Mouse (Mus musculus) embryonic facial prominence, embryonic 12.5 days (tissue): ENCODE results near the gene Ncor1. TPM values are rescaled to one million over a fixed set of nuclear protein-coding genes. Genes with fewer than 3 reads are reported as not detected.
A peak's percentile ranks its signal among the peaks of the same experiment; 100 is the strongest.

Experiments used
- ATAC-seq: fragments of 200-750 bp; cut with Nextera tagmentation; 2 replicates; pipeline ENCODE4 v1.8.0; 2017; ENCODE audit not compliant: insufficient number of reproducible peaks, insufficient read depth, low FRiP score, low TSS enrichment
- H3K27ac ChIP-seq: fragments of 300-500 bp; sonication (generic); 2 replicates; pipeline ENCODE4 v1.5.1; 2016; ENCODE audit warnings: mild to moderate bottlenecking
- H3K27me3 ChIP-seq: fragments of 300-500 bp; sonication (generic); 2 replicates; pipeline ENCODE4 v1.6.1; 2016; ENCODE audit warnings: mild to moderate bottlenecking, moderate library complexity
- H3K36me3 ChIP-seq: fragments of 300-500 bp; sonication (generic); 2 replicates; pipeline ENCODE4 v1.6.1; 2016; ENCODE audit warnings: mild to moderate bottlenecking
- H3K4me1 ChIP-seq: fragments of 300-500 bp; sonication (generic); 2 replicates; pipeline ENCODE4 v1.6.1; 2016
- H3K4me2 ChIP-seq: fragments of 300-500 bp; sonication (generic); replicated peaks from 2 replicates; pipeline ENCODE4 v1.6.1; 2016; ENCODE audit warnings: mild to moderate bottlenecking, moderate library complexity
- H3K4me3 ChIP-seq: fragments of 300-500 bp; sonication (generic); 2 replicates; pipeline ENCODE4 v1.5.1; 2016; ENCODE audit warnings: mild to moderate bottlenecking
- H3K9ac ChIP-seq: fragments of 300-500 bp; sonication (generic); 2 replicates; pipeline ENCODE4 v1.6.1; 2016; ENCODE audit warnings: mild to moderate bottlenecking, moderate library complexity
- H3K9me3 ChIP-seq: fragments of 300-500 bp; sonication (generic); 2 replicates; pipeline ENCODE4 v1.6.1; 2016; ENCODE audit warnings: mild to moderate bottlenecking, moderate library complexity
- WGBS: fragments of 180-500 bp; shearing (Covaris S2); methylation state at CpG from one replicate; pipeline ENCODE4 v1.1.7; 2016; 5-methylcytosine and 5-hydroxymethylcytosine counted together
- polyA plus RNA-seq: library from polyadenylated mRNA; unstranded; fragments of >200 nt; fragmentation: Nextera tagmentation; extraction: Ambion mirVana; gene quantifications from 2 replicates; pipeline ENCODE4 v1.2.1, GENCODE M21; 2016

Ncor1 gene
- 187 and 199 TPM in 2 replicates for polyA plus RNA-seq

DNA sequence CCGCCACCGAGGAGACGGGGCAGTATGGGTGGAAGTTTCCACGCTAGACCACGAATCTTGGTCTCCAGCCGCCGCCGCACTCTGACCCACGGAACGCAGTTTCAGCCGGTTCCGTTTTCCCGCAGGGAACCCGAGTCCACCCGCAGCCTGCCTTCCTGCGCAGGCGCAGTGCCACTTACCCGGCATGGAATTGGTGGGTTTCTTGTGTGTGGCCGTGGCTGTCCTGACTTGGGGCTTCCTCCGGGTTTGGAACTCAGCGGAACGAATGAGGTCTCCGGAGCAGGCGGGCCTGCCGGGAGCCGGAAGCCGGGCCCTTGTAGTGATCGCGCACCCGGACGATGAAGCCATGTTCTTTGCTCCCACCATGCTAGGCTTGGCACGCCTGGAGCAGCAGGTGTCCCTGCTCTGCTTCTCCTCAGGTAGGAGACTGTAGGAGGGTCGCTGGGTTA lies at the start of gene Ncor1, which contains the start of gene Pigl:
Gene Ncor1, minus strand, starts transcription at position 266 of the 449 bp plus-strand sequence.
Gene Pigl, plus strand, starts transcription at position 185 of the 449 bp plus-strand sequence.
- Histone ChIP-seq H3K9me3 (no peaks in the 10 kb centered on the region), H3K4me3 (peak within 1 kb of the TSS; percentile 91), H3K4me1 (peaks cover 11% of the 10 kb centered on the region; the same call in 1 of the 2 replicates), H3K27me3 (no peaks in the 10 kb centered on the region), H3K36me3 (no peaks in the 10 kb centered on the region), H3K9ac (peak within 1 kb of the TSS; percentile 99), H3K4me2 (peak within 1 kb of the TSS; percentile 81), H3K27ac (peak within 1 kb of the TSS; percentile 98)
- WGBS, result under 1% methylated on average over 33 of the region's 33 CpGs
- ATAC-seq, result peak; percentile 49; the same call in 1 of the 2 replicates

DNA sequence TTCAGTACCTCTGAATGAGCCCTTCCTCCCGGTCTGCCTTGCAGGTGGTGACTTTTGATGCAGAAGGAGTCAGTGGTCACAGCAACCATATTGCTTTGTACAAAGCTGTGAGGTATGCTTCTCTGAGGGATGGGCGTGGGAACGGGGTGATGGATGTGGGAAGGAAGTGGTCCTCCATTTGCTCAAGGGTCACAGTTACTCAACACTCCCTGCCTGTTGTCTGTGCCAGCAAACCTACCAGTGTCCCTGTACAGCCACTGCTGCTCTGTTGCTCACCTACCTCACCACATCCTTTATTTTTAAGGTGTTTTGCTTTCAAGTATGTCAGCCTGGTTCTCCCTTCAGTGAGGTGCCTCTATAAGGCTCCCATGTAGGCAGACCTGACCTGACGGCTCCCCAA lies 49.3 kb upstream of the Ncor1 start:
- ATAC-seq, result no peak
- Histone ChIP-seq H3K4me2 (no peak overlapping the region), H3K9me3 (no peaks in the 10 kb centered on the region), H3K9ac (no peak overlapping the region), H3K4me1 (no peaks in the 10 kb centered on the region), H3K27me3 (no peaks in the 10 kb centered on the region), H3K36me3 (no peaks in the 10 kb centered on the region), H3K4me3 (no peak overlapping the region), H3K27ac (no peak overlapping the region)
- 85% methylated on average over 4 of the region's 4 CpGs for WGBS

DNA sequence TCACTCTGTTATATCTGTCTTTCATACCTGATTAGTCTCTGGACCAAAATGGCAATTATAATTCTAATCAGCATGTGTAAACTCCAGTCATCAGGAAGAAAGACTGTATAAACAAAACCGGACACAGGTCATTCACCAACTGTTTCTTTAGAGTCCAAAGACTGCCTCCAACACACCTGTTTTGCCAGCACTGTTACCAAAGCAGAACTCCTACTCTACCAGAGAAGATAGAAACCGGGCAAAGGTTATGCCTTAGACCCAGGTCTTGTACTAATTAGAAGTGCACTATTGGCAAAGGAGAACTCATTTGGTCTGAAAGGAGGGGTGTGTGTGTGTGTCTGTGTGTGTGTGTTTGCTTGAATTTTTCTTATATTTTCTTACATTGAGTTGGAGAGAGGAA lies 42.2 kb upstream of the Ncor1 start:
- H3K4me2 ChIP-seq, result no peak overlapping the region
- no peak overlapping the region for H3K27ac ChIP-seq
- H3K4me1 ChIP-seq, result 0 out of 2 replicates have a peak, but pooled peaks cover 2% of the 10 kb centered on the region
- H3K36me3 ChIP-seq, result no peaks in the 10 kb centered on the region
- no peaks in the 10 kb centered on the region for H3K9me3 ChIP-seq
- no peak overlapping the region for H3K4me3 ChIP-seq
- WGBS, result 89% methylated on average over 2 of the region's 2 CpGs
- no peak for ATAC-seq
- H3K9ac ChIP-seq, result no peak overlapping the region
- no peaks in the 10 kb centered on the region for H3K27me3 ChIP-seq

DNA sequence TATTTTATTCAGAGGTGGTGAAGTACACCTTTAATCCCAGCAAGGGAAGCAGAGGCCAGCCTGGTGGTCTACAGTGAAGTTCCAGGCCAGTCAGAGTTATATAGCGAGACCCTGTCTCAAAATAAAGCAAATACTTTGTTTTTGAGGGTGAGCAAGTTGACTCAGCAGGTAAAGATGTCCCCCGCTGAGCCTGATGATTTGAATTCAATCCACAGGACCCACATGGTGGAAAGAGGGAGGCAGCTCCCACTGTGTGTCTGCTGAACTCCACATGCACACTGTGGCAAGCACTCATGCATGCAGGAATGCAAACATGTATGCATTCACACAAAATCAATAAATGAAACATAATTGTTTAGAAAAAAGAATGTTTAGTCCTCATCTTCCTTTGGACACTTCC lies 40.5 kb upstream of the Ncor1 start:
- Histone ChIP-seq H3K27me3 (no peaks in the 10 kb centered on the region), H3K9me3 (no peaks in the 10 kb centered on the region), H3K9ac (no peak overlapping the region), H3K27ac (no peak overlapping the region), H3K36me3 (no peaks in the 10 kb centered on the region), H3K4me3 (no peak overlapping the region), H3K4me1 (peaks cover 13% of the 10 kb centered on the region), H3K4me2 (no peak overlapping the region)
- ATAC-seq, result no peak
- WGBS, result 84% methylated on average over 2 of the region's 2 CpGs

DNA sequence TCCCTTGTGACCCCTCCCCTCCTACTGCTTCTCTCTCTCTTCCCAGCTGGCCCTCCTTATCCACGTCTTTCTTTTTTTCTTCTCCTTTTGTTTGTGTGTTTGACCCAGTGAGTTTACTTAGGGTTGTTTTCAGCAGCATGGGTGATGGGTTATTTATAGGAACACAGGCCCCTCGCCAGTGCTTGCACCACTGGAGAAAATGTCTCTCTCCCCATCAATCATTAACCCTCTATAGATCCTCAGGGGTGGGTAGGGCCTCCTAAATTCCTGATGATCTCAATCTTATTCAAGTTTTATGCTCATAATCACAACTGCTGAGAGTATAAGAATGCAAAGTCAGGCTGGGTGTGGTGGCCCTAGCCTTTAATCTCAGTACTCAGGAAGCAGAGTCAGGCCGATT lies 38.8 kb upstream of the Ncor1 start:
- H3K9ac ChIP-seq, result no peak overlapping the region
- H3K4me1 ChIP-seq, result peaks cover 13% of the 10 kb centered on the region
- H3K27me3 ChIP-seq, result no peaks in the 10 kb centered on the region
- H3K4me3 ChIP-seq, result no peak overlapping the region
- no peak for ATAC-seq
- 63% methylated on average over 3 of the region's 3 CpGs for WGBS
- no peak overlapping the region for H3K27ac ChIP-seq
- H3K9me3 ChIP-seq, result no peaks in the 10 kb centered on the region
- no peak overlapping the region for H3K4me2 ChIP-seq
- no peaks in the 10 kb centered on the region for H3K36me3 ChIP-seq

DNA sequence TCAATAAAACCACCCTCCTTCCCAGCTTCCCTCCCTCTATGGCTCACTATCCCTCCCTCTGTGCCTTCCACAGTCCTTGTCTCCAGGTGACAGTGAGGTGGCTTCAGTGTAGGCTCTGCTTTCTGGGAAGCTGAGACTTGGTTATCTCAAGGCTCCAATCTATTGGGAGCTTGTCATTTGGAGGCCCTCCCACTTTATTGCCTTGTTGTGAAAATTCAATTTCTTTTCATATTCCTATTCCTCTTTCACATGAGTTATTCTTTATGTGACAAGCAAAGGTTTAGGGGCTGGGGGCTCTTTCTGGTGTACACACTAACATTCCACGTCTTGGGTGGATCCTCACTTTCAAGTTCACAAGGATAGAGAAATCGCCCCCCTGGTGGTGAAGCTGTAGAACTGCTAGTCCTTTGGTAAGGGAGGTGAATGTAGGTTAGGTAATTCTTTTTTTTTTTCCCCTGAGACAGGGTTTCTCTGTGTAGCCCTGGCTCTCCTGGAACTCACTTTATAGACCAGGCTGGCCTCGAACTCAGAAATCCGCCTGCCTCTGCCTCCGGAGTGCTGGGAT lies 37.9 kb upstream of the Ncor1 start:
- Histone ChIP-seq H3K4me2 (no peak overlapping the region), H3K4me3 (no peak overlapping the region), H3K9me3 (no peaks in the 10 kb centered on the region), H3K27ac (no peak overlapping the region), H3K4me1 (peaks cover 13% of the 10 kb centered on the region), H3K36me3 (no peaks in the 10 kb centered on the region), H3K9ac (no peak overlapping the region), H3K27me3 (no peaks in the 10 kb centered on the region)
- no peak for ATAC-seq
- WGBS, result 52% methylated on average over 5 of the region's 5 CpGs

GRCm38 (mm10) chr11:62495276-62495801 lies 37.0 kb upstream of the Ncor1 start:
- Histone ChIP-seq H3K27me3 (no peaks in the 10 kb centered on the region), H3K4me2 (0 out of 2 replicates have a peak overlapping the region, but pooled peaks have one; percentile 13), H3K36me3 (no peaks in the 10 kb centered on the region), H3K4me3 (no peak overlapping the region), H3K27ac (peak overlapping the region; percentile 71; the same call in 1 of the 2 replicates), H3K4me1 (peaks cover 13% of the 10 kb centered on the region), H3K9ac (no peak overlapping the region), H3K9me3 (no peaks in the 10 kb centered on the region)
- 31% methylated on average over 9 of the region's 10 CpGs for WGBS
- 0 out of 2 replicates have a peak, but pooled peaks have one; percentile 47 for ATAC-seq

GRCm38 (mm10) chr11:62494754-62495275 lies 36.5 kb upstream of the Ncor1 start:
- ATAC-seq, result peak; percentile 69; the same call in 1 of the 2 replicates
- 0 out of 2 replicates have a peak overlapping the region, but pooled peaks have one; percentile 13 for H3K4me2 ChIP-seq
- no peaks in the 10 kb centered on the region for H3K9me3 ChIP-seq
- H3K27me3 ChIP-seq, result no peaks in the 10 kb centered on the region
- peaks cover 13% of the 10 kb centered on the region for H3K4me1 ChIP-seq
- peak overlapping the region; percentile 71; the same call in 1 of the 2 replicates for H3K27ac ChIP-seq
- 3% methylated on average over 6 of the region's 6 CpGs for WGBS
- no peaks in the 10 kb centered on the region for H3K36me3 ChIP-seq
- H3K9ac ChIP-seq, result no peak overlapping the region
- H3K4me3 ChIP-seq, result no peak overlapping the region

- 93% methylated on average over 6 of the region's 6 CpGs for WGBS
- Histone ChIP-seq H3K27me3 (no peaks in the 10 kb centered on the region), H3K4me3 (no peak overlapping the region), H3K9me3 (no peaks in the 10 kb centered on the region), H3K4me2 (no peak overlapping the region), H3K9ac (no peak overlapping the region), H3K27ac (no peak overlapping the region), H3K4me1 (peaks cover 13% of the 10 kb centered on the region), H3K36me3 (no peaks in the 10 kb centered on the region)
- no peak for ATAC-seq
These were observed 35.4 kb upstream of the Ncor1 start for GRCm38 (mm10) chr11:62493701-62494100.

DNA sequence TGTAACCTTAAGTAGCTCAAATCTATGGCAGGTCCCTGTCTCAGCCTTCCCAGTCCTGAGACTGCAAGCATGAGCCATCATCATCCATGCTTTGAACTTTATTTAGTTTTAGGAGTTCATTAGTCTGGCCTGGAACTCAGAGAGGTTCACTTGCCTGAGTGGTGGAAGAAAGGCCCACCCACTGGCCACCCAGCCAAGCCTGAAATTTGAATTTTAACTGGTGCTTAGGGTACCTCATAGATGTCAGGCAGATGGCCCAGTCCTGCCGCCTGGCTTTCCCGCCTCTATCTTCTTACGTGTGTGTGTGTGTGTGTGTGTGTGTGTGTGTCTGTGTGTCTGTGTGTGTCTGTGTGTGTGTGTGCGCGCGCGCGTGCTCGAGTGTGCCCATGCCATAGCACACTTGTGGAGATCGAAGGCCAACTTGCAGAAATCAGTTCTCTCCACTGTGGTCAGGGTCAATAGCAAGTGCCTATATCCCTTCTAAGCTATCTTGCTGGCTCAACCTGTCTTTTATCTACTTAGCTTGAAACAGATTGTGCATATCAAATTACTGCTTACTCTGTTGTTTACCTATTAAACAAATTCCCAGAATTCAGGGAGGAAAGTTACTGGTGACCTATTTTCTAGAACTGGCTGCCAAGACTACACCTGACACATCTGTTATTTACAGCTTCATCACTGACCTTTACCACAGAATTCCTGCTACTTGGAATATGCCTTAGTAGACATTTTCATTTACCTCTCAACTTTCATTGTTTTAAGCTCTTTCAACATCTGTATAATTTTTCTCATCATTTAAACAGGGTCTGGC lies 29.4 kb upstream of the Ncor1 start:
- ATAC-seq, result no peak
- Histone ChIP-seq H3K27me3 (no peaks in the 10 kb centered on the region), H3K27ac (no peak overlapping the region), H3K9me3 (no peaks in the 10 kb centered on the region), H3K4me3 (no peak overlapping the region), H3K4me1 (no peaks in the 10 kb centered on the region), H3K4me2 (no peak overlapping the region), H3K36me3 (no peaks in the 10 kb centered on the region), H3K9ac (no peak overlapping the region)
- 90% methylated on average over 10 of the region's 10 CpGs for WGBS

- no peak for ATAC-seq
- no peak overlapping the region for H3K4me3 ChIP-seq
- 95% methylated on average over 1 of the region's 1 CpGs for WGBS
These were observed 28.6 kb upstream of the Ncor1 start for GRCm38 (mm10) chr11:62486949-62487348.

More at GRCm38 (mm10) chr11:62486949-62487348, 28.6 kb upstream of the Ncor1 start:
- Histone ChIP-seq H3K36me3 (no peaks in the 10 kb centered on the region), H3K27ac (no peak overlapping the region), H3K9ac (no peak overlapping the region), H3K27me3 (no peaks in the 10 kb centered on the region), H3K4me1 (no peaks in the 10 kb centered on the region), H3K9me3 (no peaks in the 10 kb centered on the region), H3K4me2 (no peak overlapping the region)
